Mouse (Mus musculus) intestine, postnatal 0 days (tissue): ENCODE data around the gene Olfr978. TPM values are rescaled to one million over a fixed set of nuclear protein-coding genes. Genes with fewer than 3 reads are reported as not detected.
"Not testable (repeated sequence)": the region's sequence is repeated elsewhere in the genome, so short reads cannot be mapped to it uniquely, and the experiment has no call there.

Experiments used
- ATAC-seq: fragments of 200-750 bp; cut with Nextera tagmentation; 2 replicates; pipeline ENCODE4 v1.8.0; 2017; ENCODE audit warnings: mild to moderate bottlenecking, moderate TSS enrichment, moderate library complexity
- H3K27ac ChIP-seq: fragments of 300-500 bp; sonication (generic); 2 replicates; pipeline ENCODE4 v1.5.1; 2014; ENCODE audit warnings: mild to moderate bottlenecking, low read depth, low read length, moderate library complexity
- H3K27me3 ChIP-seq: fragments of 300-500 bp; sonication (generic); replicated peaks from 2 replicates; pipeline ENCODE4 v1.6.1; 2014; ENCODE audit warnings: low read length, mixed read lengths; ENCODE audit not compliant: control insufficient read depth, insufficient read depth
- H3K36me3 ChIP-seq: fragments of 300-500 bp; sonication (generic); 2 replicates; pipeline ENCODE4 v1.6.1; 2014; ENCODE audit warnings: mild to moderate bottlenecking, moderate library complexity; ENCODE audit not compliant: control insufficient read depth, insufficient read depth
- H3K4me1 ChIP-seq: fragments of 300-500 bp; sonication (generic); replicated peaks from 2 replicates; pipeline ENCODE4 v1.6.1; 2014; ENCODE audit warnings: antibody characterized with exemption, low read length, mixed read lengths; ENCODE audit not compliant: control insufficient read depth, insufficient read depth
- H3K4me2 ChIP-seq: fragments of 300-500 bp; sonication (generic); replicated peaks from 2 replicates; pipeline ENCODE4 v1.6.1; 2014; ENCODE audit warnings: low read depth, mild to moderate bottlenecking, moderate library complexity
- H3K4me3 ChIP-seq: fragments of 300-500 bp; sonication (generic); 2 replicates; pipeline ENCODE4 v1.5.1; 2014; ENCODE audit warnings: low read depth, low read length
- H3K9ac ChIP-seq: fragments of 300-500 bp; sonication (generic); 2 replicates; pipeline ENCODE4 v1.6.1; 2014; ENCODE audit warnings: mild to moderate bottlenecking, low read depth, low read length
- H3K9me3 ChIP-seq: fragments of 300-500 bp; sonication (generic); 2 replicates; pipeline ENCODE4 v1.6.1; 2016; ENCODE audit warnings: mixed run types; ENCODE audit not compliant: control insufficient read depth
- CTCF ChIP-seq: sonication (generic); IDR thresholded peaks from 2 replicates; pipeline ENCODE4 v1.5.1; 2016; ENCODE audit warnings: low read depth, mild to moderate bottlenecking, control low read depth, antibody characterized with exemption, moderate library complexity
- WGBS: fragments of 180-500 bp; shearing (Covaris S2); extraction: QIAGEN DNeasy Blood & Tissue Kit; methylation state at CpG from one replicate; pipeline ENCODE4 v1.1.7; 2014; 5-methylcytosine and 5-hydroxymethylcytosine counted together
- polyA plus RNA-seq: library from polyadenylated mRNA; unstranded; fragments of >200 nt; fragmentation: Nextera tagmentation; extraction: Ambion mirVana; gene quantifications from 2 replicates; pipeline ENCODE4 v1.2.1, GENCODE M21; 2015

Gene Olfr978
- not detected in 2 replicates for polyA plus RNA-seq

DNA sequence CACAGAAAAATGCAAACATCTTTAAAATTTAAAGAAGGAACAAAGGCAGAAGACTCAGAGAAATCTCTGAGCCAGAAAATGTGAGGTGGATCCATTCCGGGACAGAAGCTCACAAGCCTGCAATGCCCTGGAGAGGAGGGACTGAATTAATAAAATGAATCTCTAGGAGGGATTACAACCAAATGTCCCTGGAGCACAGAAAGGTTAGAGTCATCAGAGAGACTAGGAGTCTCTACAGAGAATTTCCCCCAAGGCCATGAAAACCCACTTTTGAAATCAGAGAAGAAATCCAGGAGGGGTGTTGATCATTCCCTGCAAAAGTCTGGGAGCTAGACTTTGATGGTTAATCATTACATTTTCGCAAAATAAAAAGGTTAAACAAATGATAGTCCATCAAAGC is at the start of gene Olfr978:
Gene Olfr978, plus strand, starts transcription at position 301 of the 400 bp plus-strand sequence.
- Histone ChIP-seq H3K27me3 (no peaks in the 10 kb centered on the region), H3K9ac (no peak within 1 kb of the TSS), H3K9me3 (no peaks in the 10 kb centered on the region), H3K27ac (no peak within 1 kb of the TSS), H3K4me2 (no peak within 1 kb of the TSS), H3K4me1 (no peaks in the 10 kb centered on the region), H3K4me3 (no peak within 1 kb of the TSS), H3K36me3 (no peaks in the 10 kb centered on the region)
- TF ChIP-seq CTCF = no peak
- WGBS = 84% methylated on average over 2 of the region's 2 CpGs
- ATAC-seq = no peak

DNA sequence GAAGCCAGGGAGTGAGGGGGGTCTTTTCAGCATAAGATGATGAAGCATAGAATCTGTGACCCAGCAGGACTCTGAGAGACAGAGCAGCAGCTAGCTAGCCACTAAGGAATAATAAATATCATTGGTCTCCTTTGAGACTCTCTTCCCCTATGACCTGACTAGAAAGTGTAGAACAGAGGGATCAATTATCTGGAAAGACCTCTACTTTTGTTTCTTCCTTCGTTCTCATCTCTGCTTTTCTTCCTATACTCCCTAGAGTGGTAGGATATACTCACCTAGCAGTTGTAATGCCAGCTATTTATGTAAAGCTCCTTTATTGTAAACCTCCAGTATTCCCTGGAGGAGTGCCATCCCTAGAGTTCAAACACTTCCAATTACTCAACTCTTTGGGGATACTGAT is 40.0 kb upstream of the Olfr978 start, which contains the start of gene Olfr975:
Gene Olfr975, minus strand, starts transcription at position 101 of the 400 bp plus-strand sequence.
- ATAC-seq = no peak
- no peaks in the 10 kb centered on the region for H3K9me3 ChIP-seq
- no peak within 1 kb of the TSS for H3K4me2 ChIP-seq
- no peaks in the 10 kb centered on the region for H3K27me3 ChIP-seq
- H3K4me1 ChIP-seq = no peaks in the 10 kb centered on the region
- no peaks in the 10 kb centered on the region for H3K36me3 ChIP-seq
- H3K9ac ChIP-seq = no peak within 1 kb of the TSS
- no peak within 1 kb of the TSS for H3K27ac ChIP-seq
- no peak for TF ChIP-seq CTCF
- 66% methylated on average over 1 of the region's 1 CpGs for WGBS
- no peak within 1 kb of the TSS for H3K4me3 ChIP-seq

DNA sequence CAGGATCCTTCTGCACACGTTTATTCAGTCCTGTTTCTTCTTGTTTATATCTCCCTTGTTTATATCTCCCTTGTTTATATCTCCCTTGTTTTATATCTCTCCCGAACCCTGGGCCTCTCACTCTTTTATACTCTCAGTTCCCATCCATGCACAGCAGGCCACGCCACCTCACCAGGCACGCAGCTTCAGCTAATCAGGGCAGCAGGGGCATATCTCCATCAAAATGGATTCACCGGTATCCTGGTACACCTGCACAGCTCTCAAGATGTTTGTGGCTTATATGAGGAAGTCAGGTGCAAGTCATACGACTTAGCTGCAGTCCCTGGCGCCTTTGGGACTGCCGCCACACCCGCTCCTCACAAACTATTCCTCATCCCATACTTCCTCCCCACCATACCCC is 30.9 kb upstream of the Olfr978 start, which contains the start of gene Olfr976:
Gene Olfr976, minus strand, starts transcription at position 101 of the 400 bp plus-strand sequence.
- H3K4me2 ChIP-seq, H3K36me3 ChIP-seq, H3K9me3 ChIP-seq, H3K4me1 ChIP-seq, ATAC-seq, H3K27me3 ChIP-seq, H3K27ac ChIP-seq, H3K9ac ChIP-seq, H3K4me3 ChIP-seq: not testable (repeated sequence)
- WGBS = 68% methylated on average over 6 of the region's 9 CpGs

DNA sequence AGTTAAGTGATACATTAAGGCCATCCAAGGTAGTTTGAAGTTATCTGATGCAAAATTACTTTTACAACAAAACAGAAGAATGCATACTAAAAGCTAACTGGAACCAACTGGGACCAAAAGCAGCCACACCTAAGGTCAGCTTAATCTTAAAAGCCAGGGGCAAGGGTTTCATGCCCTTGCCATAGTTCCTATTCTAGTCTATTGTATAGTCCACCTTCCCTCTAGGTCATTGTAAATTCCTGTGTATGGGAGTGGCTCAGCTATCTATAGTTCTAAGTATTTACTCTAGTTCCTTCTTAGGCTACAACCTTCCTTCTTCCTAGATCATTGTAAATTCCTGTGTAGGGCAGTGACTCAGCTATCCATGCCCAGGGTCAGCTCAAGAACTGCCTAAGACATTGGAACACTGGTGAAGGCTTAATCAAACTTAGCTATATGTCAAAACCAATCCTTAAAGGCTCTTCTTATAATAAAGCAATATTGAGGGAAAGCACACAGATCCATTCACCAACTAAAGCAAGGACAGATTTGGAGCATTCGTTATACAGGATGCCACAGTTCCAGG is 15.2 kb upstream of the Olfr978 start:
- H3K4me3 ChIP-seq, ATAC-seq, H3K9ac ChIP-seq, H3K4me2 ChIP-seq, H3K9me3 ChIP-seq, H3K27me3 ChIP-seq, H3K4me1 ChIP-seq, H3K27ac ChIP-seq, H3K36me3 ChIP-seq: not testable (repeated sequence)
- WGBS = 81% methylated on average over 1 of the region's 1 CpGs

DNA sequence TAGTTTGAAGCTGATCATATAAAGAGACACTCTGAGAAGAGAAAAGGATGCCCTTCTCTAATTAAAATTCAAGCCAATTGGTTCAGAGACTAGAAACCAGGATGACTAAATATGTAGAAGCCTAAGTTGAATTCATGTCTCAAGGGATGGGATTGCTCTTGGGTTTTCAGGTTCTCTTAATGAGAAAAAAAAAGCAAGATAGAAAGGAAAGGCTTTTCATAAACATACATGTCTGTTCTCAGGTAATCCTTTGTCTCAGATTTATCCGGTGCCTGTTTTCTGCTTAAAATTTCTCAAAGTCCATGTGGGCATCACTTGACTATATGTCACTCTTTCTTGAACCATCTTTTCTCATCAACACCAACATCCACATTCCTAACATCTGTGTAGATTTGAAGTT is 11.5 kb downstream of the Olfr978 start, which contains the start of gene Olfr979:
Gene Olfr979, minus strand, starts transcription at position 101 of the 400 bp plus-strand sequence.
- no peak for ATAC-seq
- Histone ChIP-seq H3K4me1 (no peaks in the 10 kb centered on the region), H3K27ac (no peak within 1 kb of the TSS), H3K27me3 (no peaks in the 10 kb centered on the region), H3K36me3 (no peaks in the 10 kb centered on the region), H3K9ac (no peak within 1 kb of the TSS), H3K4me3 (no peak within 1 kb of the TSS), H3K9me3 (no peaks in the 10 kb centered on the region), H3K4me2 (no peak within 1 kb of the TSS)
- 94% methylated on average over 1 of the region's 1 CpGs for WGBS
- TF ChIP-seq CTCF = no peak

DNA sequence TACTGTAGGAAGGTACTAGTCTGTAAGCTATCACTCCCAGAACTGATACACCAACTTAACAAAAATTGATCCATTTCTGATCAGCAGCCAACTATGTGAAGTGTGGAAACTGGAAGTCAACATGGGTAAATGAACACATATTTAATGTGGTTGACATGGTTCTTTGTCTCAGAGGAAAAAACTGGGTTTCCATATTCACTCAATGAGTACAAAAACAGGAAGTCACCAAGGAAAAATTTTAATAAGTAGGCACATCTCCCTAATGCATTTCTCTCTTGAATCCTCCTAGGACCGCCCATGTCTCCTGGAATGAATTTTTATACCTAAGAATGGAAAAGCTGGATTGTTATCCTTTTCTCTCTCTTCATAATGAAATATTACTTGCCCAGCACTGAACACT is 17.6 kb downstream of the Olfr978 start, which contains the start of gene Olfr980:
Gene Olfr980, minus strand, starts transcription at position 101 of the 400 bp plus-strand sequence.
- WGBS = 84% methylated on average over 1 of the region's 1 CpGs
- H3K9me3 ChIP-seq = no peaks in the 10 kb centered on the region
- no peak within 1 kb of the TSS for H3K9ac ChIP-seq
- H3K27ac ChIP-seq = no peak within 1 kb of the TSS
- no peak for TF ChIP-seq CTCF
- H3K36me3 ChIP-seq = no peaks in the 10 kb centered on the region
- no peaks in the 10 kb centered on the region for H3K27me3 ChIP-seq
- no peaks in the 10 kb centered on the region for H3K4me1 ChIP-seq
- no peak within 1 kb of the TSS for H3K4me3 ChIP-seq
- no peak within 1 kb of the TSS for H3K4me2 ChIP-seq
- ATAC-seq = no peak
